Mouse (Mus musculus) adrenal gland, postnatal 10 days (tissue): Measurements from ENCODE around the gene Fads3. TPM values are rescaled to one million over a fixed set of nuclear protein-coding genes. Genes with fewer than 3 reads are reported as not detected.

Experiments used
- DNase-seq: peaks from one replicate; pipeline ENCODE4 v3.0.0; 2021; ENCODE audit warnings: mixed read lengths
- total RNA-seq, 2 experiments: library from RNA; stranded (reverse); gene quantifications; 2 replicates each; pipeline ENCODE4 v1.2.3; 2021

The Fads3 gene
- total RNA-seq, 2 experiments from 2014 or later, result 11.1 to 14.7 TPM

DNA sequence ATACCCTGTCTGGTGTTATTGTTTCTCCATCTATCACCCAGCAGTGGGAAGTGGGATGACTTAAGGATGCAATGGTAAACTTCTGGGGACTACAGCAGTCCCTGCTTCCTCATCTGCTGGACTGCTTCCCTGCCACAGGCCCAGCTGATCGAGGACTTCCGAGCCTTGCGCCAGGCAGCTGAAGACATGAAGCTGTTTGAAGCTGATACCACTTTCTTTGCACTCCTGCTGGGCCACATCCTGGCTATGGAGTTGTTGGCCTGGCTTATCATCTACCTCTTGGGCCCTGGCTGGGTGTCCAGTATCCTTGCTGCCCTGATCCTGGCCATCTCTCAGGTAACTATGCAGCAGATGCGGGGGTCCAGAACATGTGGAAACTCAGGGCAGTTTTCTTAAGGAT lies 11.3 kb downstream of the Fads3 start:
- DNase-seq, result no peak

DNA sequence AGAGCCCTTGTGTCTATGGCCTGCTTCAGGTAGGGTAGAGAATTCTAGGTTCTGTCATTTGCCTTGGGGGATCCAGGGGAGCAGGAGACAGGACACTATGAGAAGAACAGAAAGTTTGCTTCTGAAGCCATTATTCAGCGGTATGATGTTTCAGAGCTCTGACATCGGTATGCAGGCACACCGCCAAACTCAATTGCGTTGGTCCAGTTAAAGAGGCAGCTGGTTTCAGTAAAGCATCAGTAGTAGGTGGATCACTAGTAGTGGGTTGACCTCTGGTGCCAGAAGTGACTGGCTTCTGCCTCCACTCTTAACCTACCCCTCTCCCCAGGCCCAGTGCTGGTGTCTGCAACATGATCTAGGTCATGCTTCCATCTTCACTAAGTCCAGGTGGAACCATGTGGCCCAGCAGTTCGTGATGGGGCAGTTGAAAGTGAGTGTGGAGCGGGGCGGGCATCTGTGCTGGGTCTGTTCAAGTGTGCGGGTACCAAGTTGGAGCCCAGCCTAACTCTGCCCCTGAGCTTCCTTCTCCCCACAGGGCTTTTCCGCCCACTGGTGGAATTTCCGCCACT lies 12.4 kb downstream of the Fads3 start:
- DNase-seq, result peak; percentile 68

DNA sequence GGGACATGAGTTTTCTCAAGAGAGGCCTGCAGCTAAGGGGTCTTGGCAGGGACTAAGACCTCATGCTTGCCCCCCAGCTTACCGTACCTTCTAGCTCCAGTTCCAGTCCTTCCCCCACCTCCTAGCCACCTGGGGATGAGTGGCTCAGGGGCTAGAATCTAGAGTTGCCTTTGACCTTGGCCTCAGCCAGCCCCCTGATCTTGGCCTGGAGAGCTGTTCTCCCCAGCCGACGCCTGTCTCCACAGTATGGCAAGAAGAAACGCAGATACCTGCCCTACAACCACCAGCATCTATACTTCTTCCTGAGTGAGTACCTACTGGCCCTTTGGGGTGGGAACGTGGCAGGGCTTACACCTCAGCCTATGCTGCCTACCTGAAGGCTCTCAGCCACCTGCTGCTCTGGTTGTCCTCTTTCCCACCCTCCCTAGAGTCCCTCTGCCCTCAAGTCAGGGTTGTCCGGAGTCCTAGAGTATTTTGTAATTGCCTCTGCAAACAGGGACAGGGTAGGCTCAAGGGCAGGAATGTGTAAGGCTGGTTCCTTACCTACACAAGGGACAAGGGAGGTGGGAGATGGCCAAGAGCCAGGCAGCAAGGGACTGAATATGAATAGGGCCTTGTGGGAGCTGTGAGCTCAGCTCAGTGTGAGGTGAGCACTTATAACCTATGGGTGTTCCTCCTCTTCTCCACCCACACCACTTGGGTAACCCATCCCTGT lies 13.1 kb downstream of the Fads3 start:
- DNase-seq, result no peak

DNA sequence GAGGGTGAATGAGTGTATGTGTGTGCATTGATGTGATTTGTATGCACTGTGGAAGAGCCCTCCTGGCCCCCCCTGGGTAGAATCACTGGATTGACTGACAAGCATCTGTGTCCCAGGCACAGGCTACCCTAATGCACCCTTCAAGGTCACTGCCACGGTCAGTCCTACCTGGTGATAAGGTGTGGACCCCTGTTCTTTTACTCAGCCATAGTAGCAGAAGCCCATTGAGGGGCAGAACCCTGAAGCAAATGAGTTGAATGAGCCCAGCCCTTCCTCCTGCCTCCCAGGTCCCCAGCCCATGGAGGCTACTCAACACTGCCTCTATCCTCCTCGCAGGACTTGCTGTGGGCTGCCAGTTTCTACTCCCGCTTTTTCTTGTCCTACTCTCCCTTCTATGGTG lies 13.9 kb downstream of the Fads3 start:
- DNase-seq, result no peak

DNA sequence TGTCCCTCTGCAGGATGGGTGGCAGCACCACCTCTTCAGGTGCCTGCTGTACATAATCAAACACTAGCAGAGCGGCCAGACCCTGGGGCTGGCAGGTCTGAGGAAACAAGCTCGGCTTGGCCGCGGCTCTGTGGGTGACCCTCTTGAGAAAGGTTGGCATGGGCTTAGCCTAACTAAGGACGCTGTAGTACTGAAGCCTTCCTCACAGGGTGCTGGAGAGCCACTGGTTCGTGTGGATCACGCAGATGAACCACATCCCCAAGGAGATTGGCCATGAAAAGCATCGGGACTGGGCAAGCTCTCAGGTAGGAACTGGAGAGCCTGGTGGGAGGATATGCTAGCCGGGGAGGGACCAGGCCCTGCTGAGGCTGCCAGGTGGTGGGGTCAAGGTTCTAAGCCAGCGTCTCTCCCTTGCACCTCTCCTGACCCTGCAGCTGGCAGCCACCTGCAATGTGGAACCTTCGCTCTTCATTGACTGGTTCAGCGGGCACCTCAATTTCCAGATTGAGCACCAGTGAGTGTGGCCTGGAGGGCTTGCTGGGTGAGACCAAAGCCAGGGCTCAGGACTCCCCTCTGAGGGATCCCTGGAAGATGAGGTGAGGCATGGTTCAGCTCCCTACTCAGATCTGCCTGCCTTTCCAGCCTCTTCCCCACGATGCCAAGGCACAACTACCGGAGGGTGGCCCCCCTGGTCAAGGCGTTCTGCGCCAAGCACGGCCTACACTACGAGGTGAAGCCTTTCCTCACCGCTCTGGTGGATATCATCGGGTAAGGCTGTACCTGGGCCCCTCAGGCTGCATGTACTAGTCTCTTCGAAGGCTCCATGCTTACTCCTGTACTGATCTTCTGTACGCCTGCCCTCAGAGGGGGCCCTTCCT lies 14.7 kb downstream of the Fads3 start:
- DNase-seq, result peak; percentile 40

DNA sequence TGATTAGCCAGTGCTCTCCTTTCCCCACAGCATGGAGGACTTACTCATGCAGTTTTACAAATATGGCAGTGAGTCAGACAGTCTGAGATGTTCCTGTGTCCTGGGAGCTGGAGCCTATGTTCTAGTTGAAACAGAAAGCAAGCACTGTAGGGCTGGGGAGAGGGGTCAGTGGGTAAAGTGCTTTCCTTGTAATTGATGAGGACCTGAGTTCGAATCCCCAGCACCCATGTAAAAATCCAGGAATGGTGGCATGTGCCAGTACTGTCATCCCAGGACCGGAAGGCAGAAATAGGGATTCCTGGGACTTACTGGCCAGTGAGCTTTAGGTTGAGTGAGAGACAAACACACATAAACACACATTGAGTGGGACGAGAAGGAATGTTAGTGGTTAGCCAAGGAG lies 15.3 kb downstream of the Fads3 start:
- DNase-seq, result no peak

DNA sequence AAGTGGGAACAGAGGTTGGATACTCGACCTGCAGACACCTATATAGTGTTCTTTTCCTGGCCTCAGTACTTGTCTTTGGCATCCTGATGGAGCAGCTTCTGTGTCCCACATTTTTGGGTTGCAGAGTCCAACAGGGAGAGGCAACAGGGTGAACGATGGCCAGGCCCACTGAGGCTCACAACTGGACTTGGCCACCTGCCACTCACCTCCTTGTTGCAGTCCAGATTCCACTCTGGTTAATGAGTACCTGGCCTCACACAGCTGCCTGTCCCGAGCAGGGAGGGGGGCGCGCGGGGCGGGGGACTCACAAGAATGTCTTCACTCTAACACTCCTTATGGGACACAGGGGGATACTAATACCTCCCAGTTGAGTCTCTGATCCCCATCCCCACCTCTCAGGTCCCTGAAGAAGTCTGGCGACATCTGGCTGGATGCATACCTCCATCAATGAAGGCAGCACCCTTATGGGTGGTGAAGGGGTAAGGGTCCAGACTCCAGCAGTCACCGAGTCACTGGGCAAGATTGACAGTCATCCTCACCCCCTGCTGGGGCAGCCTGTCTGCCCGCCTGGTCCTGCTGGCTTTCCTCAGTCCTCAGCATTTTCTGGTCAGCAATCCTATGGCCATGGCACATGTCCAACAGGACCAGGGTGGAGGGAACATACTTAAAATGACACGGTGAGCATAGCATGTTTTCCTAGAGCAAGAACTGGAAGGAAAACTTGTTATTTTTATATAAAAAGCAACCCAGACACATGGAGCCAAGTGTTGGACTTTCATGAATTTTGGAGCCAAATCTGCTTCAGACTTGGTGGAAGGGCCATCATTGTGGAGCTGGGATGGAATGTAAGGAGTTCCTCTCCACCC lies 16.4 kb downstream of the Fads3 start:
- DNase-seq, result peak; percentile 46

DNA sequence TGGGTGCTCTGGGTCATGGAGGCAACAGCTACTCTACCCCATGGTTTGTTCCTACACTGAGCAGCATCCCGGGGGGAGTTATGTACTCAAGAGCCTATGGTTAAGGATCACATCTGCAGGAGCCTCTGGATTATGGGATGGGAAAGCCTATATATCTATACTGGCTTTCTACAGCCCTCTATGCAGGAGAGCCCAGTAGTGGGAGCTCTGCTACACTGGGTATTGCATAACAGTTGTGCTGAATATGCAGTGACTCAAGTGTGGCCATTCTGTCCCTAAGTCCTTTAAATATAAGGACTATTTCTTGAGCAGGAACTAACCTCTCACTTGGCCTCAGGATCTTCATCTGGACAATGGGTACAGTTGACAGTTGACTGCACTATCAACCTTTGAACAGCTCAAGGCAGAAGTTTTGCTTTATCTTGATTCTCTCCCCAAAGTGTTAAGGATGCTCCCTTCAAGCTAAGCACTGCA lies 17.0 kb downstream of the Fads3 start:
- DNase-seq, result no peak

DNA sequence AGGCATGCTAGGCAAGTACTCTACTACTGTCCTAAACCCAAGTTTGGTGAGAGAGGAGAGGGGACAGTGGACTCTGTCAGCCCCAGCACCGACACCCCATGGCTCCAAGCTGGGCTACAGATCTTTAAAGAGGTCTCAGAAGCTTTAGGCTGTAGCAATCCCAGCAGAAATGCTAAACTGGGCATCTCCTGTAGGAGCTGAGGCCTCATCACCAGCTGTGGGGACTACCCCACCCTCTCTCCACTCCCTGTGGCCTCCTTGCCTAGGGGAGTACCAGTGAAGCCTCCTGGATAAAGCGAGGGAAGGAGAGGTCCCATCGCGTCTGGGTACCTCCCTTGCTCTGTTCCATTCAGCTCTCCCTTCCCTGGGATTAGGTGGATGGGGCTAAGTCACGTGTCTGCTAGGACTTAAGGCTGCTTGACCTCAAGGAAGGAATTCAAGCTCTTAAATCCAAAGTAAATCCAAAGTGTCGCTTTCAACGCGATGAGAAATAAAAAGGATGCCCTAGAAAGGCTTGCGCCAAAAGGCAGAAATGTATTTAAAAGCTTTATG lies 17.6 kb downstream of the Fads3 start:
- no peak for DNase-seq

DNA sequence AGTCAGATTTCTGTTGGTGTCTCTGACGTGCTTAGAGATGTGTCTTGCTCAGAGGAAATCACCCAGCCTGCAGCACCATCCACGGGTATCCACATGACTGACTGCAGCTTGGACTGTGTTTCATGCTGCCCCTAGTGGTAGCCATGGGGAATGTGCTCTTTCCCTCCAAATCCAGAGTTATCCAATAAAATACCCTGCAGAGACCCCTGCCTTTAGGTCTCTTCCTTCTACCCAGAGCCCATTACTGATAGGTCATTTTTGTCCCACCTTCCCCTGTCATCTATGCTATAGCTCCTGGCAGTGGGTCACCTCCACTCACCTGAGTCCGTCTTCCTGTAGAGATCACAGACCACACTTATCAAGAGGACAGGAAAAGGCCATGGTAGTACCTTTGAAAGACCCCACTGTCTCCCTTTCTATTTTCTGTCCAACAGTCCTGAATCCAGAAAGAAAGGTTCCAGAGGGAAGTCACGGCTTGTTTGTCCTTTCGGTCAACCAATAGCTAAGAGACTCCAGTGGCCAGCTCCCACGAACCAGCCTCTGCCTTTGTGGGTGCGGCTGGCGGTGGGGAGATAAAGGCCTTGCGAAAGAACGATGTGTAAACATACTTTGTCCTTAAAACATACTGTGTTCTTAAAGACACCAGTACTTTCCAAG lies 18.7 kb downstream of the Fads3 start:
- peak; percentile 55 for DNase-seq

DNA sequence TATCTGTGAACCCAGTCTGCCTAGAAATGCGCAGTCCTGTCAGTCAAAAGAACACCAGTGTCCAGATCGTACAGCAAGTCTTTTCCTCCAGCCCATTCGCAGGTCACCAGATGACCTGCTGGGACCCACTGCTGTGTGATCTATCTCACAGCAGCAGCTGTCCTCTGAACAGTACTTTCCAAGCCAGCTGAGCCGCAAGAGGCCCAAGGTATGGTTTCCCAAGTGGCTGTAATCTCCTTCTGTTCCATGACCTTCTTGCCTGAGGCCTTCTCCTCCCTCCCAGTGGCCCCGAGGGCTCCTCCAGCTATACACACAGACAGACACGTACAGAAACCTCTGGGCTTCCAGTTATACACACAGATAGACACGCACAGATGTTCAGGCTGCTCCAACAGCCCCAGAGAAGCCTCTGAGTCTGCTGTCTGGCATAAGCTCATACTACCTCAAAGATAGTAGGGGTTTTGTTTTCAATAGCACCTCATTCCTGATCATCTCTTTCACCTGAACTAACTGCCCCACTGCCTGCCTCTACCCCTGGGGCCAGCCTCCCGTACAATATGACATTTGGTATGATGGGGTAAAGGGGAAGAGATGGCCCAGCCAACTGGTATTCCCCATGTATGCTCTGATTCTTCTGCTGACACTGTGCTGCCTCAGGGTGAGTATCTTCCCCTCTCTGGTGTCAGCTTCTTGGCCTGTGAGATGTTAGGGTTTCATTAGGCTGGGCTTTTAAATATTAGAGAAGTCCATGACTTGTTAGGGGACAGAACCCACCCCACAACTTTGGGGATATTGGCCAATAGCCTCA lies 19.6 kb downstream of the Fads3 start:
- no peak for DNase-seq

DNA sequence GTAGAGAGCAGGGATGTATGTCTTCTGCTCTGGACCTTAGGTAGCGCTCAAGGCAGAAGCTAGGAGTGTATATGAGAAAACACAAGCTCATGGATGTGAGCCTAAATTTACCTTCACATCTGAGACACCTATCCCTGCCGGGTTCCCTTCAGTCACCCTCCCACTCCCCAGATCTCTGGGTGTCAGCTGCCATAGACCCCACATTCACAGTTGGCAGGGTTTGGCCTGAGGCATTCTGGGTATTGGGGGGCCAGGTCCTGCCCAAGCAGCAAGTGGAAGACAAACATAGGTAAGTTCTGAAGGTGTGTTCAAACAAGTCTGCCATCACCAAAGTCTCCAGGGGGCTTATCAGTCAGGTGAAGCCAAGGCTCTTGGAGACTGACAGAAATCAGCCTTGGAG lies 20.3 kb downstream of the Fads3 start:
- no peak for DNase-seq

DNA sequence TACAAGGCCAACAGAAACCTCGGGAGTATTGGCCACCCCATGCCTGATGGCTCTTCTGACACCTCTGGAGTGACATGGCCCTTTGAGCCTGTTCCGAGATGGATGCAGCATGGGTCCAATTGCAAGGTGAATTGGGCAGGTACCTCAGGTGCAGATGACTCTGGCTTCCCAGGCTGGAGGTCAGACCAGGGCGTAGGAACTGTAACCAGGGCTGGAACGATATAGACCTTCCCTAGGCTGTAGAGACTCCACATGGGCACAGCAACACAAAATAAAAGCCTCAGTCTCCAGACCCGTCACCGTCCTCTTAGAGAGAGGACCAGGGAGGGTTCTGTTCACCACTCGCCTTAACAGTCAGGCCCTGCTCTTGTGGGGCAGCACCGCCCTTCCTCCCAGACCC lies 20.9 kb downstream of the Fads3 start:
- no peak for DNase-seq

DNA sequence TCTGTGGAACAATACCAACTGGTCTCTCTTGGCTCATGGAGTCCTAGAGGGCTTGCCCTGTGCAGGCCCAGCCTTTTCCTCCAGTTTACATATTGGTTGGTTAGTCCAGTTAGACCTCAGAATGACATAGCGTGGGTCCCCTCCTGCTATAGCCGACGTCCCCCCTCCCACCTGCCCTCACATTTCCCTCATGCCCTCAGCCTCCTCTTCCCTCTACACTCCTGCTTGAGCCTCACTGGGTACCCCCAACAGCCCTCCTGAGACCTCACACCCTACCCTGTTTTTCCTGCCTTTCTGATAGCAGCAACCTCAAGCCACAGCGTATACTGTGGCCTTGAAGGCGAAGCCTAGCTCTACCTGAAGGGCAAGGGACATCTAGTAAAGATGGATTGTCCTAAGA lies 21.5 kb downstream of the Fads3 start:
- no peak for DNase-seq

DNA sequence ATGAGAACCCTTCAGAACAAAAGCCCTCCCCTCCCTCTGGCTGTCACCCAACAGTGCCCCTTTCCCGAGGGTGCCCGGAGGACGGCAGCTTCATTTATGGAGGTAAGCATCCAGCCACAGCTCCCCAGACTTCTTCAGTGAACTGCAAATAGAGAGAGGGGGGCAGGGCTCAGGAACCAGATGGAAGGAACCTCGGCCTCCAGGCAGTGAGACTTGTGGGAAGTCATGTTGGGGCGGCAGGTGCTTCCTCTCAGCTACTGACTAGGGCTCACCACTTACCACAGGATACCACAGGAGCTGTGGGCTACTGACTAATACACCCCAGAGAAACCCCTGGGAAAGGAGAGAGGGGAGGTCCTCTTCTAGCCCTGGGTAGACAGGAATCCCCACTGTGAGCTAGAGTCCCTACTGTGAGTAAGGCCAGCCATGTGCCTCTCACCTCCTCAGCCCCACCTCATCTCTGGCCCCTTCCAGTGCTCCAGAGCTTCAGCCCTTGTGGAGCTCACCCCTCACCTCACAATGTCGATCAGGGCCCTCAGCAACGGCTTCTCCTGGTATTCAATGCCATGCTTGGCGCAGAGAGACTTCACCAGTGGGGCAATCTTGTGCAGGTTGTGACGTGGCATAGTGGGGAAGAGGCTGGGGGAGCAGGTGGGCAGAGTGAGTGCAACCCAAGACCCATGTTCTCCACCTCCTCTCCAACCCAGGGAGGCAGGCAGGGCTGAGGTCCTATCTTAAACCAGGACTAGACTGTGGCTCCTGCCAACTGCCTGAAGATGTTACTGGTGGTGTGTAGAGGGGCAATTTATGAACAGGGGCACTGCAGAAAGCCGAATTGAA lies 23.0 kb downstream of the Fads3 start:
- no peak for DNase-seq

DNA sequence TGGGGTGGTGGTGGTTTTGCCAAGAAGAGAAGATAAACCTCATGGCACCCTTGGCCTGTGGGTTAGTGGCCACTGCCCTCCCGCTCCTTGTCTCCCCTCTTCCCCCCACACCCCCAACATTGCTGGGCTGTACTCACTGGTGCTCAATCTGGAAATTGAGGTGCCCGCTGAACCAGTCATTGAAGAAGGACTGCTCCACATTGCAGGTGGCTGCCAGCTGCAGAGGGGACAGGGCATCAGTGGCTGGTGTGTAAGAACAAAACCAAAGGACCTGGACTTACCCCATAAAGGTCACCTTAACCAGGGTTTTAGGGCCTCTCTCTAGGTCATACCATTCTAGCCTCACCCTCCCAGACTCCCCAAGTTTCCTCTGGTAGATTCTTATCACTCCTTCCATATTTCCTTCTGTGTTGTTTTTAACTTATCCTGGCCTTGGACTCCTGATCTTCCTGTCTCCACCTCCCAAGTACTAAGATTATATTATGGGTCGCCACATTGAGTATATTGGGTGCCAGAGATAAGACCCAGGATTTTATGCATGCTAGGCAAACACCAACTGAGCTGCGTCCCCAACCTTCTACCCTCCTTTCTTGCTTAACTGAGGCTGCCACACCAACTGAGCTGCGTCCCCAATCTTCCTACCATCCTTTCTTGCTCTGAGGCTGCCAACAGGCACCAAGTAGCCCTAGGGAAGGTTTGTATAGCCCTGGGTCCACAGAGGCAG lies 24.3 kb downstream of the Fads3 start:
- no peak for DNase-seq

DNA sequence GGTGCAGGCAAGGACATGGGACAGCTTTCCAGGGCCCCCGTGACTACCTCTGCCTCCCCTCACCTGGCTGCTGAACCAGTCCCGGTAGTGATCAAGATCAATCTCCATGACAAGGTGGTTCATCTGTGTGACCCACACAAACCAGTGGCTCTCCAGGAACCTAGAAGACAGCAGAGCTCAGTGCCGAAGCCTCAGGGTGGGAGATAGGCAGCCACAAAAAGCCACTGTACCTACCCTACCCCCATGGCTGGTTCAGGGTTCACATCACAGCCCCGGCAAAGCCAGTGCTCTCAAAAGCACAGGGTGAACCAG lies 24.8 kb downstream of the Fads3 start:
- DNase-seq, result no peak

DNA sequence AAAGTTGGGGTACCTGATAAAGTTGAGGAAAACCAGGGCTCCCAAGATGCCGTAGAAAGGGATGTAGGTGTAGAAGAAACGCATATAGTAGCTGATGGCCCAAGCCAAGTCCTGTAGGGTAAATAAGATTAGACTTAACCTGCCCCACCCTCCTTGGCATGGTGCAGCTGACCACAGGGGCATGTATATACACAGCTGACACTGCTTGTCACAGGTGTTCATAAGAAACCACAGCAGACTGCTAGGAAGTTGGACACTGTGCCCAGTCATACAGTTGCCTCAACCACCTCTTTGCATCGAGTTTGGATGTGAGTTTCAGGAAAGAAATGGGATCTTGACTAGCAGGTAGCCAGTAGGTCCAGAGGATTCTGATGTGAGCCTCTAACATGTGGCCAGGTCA lies 25.1 kb downstream of the Fads3 start:
- DNase-seq, result no peak

DNA sequence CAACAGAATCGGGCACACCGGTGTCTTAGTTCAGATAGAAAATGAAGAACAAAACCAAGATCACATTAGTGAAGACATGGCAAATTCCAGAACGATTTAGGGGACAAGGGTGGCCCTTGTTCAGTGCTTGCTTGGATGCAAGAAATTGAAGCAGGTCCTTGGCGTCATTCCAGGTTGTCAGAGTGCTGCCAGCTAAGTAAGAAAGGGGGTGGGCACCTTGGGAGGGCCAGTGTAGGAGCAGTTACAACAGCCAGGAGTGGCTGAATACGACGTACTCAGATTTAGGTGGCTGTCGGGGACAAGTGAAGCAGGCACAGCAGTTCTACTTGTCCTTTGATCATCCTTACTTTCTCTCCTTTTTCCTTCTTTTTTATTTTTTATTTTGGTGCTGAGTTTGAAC lies 26.3 kb downstream of the Fads3 start:
- DNase-seq, result peak; percentile 47
